In genomic region chr10:72811614-72812013, GRCm38 (mm10) we compare ENCODE assay signal across 15 mouse cellular contexts.
"Had no signal": no experiment of that assay in that cellular context is flagged by ENCODE, and none has a peak within 500 bp of the region (broad histone marks: within the 10 kb centered on the region; RNA-seq: fewer than 3 reads in every experiment).

No protein-coding gene starts in this region.

- H3K27ac ChIP-seq: kidney, embryonic 15.5 days; left cerebral cortex, adult 2 months; limb, embryonic 10.5 days; liver, embryonic 15.5 days had no signal

- DNase-seq: kidney, postnatal 14 days; lung, adult 2 months; lung, postnatal 36 days; retina, postnatal 1 day; right cerebral cortex, postnatal 4 days; spleen, adult 18-20 months; thymus, adult 18-20 months; thymus, postnatal 14 days had no signal

- ATAC-seq: lung, postnatal 0 days; midbrain, embryonic 16.5 days had no signal

- H3K9ac ChIP-seq: kidney, embryonic 15.5 days; liver, embryonic 15.5 days had no signal

- H3K4me2 ChIP-seq: kidney, embryonic 15.5 days; liver, embryonic 11.5 days; liver, embryonic 15.5 days had no signal

- H3K9me3 ChIP-seq: kidney, embryonic 15.5 days; limb, embryonic 10.5 days; liver, embryonic 15.5 days had no signal

- H3K4me3 ChIP-seq: kidney, embryonic 15.5 days; left cerebral cortex, adult 2 months; limb, embryonic 10.5 days; liver, embryonic 15.5 days had no signal

- H3K27me3 ChIP-seq: kidney, embryonic 15.5 days; liver, embryonic 15.5 days had no signal

- H3K4me1 ChIP-seq: kidney, embryonic 15.5 days; liver, embryonic 15.5 days had no signal

- H3K36me3 ChIP-seq: kidney, embryonic 15.5 days; limb, embryonic 10.5 days; liver, embryonic 15.5 days had no signal
